Mouse (Mus musculus): ENCODE results near the gene Etv4. TPM values are rescaled to one million over a fixed set of nuclear protein-coding genes. Genes with fewer than 3 reads are reported as not detected.
A peak's percentile ranks its signal among the peaks of the same experiment; 100 is the strongest.

The Etv4 gene
- 10.3 and 10.8 TPM in 2 replicates for polyA plus RNA-seq (2015; fragmentation: Nextera tagmentation; extraction: Ambion mirVana)

DNA sequence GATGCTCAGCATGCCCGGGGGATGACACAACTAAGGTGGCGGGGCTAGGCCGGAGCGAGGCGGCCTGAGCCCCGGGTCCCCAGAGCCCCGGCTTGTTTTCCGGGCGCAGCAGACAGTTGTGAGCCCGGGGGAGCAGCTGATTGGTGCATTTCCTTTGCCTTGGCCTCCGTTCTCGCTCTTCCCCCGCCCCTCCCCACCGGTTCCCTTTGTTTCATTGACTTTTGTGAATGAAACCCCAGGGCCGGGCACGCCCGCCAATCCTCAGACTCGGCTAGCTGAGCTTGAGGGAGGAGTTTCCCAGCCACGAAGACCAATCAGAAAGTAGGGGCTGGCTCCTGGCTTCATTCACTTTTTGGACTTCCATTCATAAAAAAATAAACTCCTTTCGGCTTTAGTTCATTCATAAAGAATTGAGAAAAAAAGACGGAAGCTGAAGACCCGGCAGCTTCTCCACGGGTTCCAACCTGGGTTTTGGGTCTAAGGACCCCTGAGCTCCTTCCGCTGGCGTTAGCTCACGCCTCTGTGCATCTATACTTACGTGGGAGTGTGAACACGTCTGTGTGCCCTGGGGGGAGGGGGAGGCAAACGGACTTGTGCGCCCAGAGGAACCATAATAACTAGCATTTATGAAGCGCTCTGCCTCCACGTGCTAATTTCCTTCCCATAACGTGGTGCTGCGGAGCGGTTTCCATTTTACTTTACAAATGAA lies at the start of gene Etv4:
Etv4 (minus strand) TSS at position 229 of the 709 bp plus-strand sequence.
- H3K4me1 ChIP-seq, result peaks cover 32% of the 10 kb centered on the region
- no peaks in the 10 kb centered on the region for H3K36me3 ChIP-seq
- peak within 1 kb of the TSS; percentile 99 for H3K4me2 ChIP-seq
- peaks cover 59% of the 10 kb centered on the region for H3K27me3 ChIP-seq
- H3K9ac ChIP-seq, result peak within 1 kb of the TSS; percentile 44
- under 1% methylated on average over 34 of the region's 35 CpGs for WGBS
- H3K27ac ChIP-seq, result peak within 1 kb of the TSS; percentile 68
- H3K9me3 ChIP-seq, result no peaks in the 10 kb centered on the region
- H3K4me3 ChIP-seq, result peak within 1 kb of the TSS; percentile 53
- ATAC-seq (ENCODE audit: insufficient number of reproducible peaks, low FRiP score, low TSS enrichment, low read depth), result peak; percentile 85

DNA sequence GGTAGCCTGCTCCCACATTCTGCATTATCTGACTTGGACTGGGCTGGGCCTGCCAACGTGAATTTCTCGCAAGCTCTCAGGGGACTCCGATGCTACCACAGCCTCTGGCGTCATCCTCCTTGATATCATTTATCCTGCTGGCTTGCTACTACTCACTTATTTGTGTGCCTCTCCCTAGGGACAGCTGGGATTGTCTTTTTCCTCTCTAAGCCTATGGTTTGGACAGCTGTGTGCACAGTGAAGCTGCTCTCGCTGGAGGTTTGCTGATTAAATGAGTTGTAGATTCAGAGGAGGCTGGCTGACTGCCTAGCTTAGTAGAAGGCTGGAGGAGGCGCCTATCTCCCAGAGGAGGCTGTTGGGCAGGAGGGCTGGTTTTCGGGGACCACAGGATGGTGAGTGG lies 46.8 kb upstream of the Etv4 start:
- Histone ChIP-seq H3K27ac (peak overlapping the region; percentile 59), H3K4me1 (peaks cover 37% of the 10 kb centered on the region), H3K27me3 (no peaks in the 10 kb centered on the region), H3K9ac (no peak overlapping the region), H3K4me3 (no peak overlapping the region), H3K36me3 (no peaks in the 10 kb centered on the region), H3K4me2 (no peak overlapping the region), H3K9me3 (no peaks in the 10 kb centered on the region)
- 62% methylated on average over 7 of the region's 7 CpGs for WGBS
- no peak for ATAC-seq (ENCODE audit: insufficient number of reproducible peaks, low FRiP score, low TSS enrichment, low read depth)

DNA sequence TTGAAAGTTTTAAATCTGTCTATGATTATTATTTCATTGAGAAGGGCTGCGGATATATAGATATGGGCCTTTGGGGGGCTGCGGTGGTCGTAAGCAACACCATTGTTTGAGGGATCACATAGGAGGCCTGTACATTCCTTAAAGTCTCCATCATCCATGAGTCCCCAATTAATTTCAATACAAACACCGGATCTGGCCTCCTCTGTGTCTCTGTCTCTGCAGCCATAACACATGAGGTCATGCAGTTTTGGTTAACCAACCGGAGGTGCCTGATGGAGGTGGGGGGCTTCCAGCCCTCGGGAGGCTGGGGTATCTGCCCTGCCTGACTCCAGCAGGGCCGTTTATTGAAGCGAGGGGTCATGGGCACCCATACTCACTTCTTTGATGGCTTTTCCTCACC lies 45.4 kb upstream of the Etv4 start:
- Histone ChIP-seq H3K4me1 (peaks cover 31% of the 10 kb centered on the region), H3K27me3 (no peaks in the 10 kb centered on the region), H3K27ac (peak overlapping the region; percentile 86), H3K9me3 (no peaks in the 10 kb centered on the region), H3K36me3 (no peaks in the 10 kb centered on the region), H3K4me2 (peak overlapping the region; percentile 8; the same call in 1 of the 2 replicates), H3K9ac (no peak overlapping the region), H3K4me3 (no peak overlapping the region)
- WGBS, result 36% methylated on average over 8 of the region's 8 CpGs
- ATAC-seq (ENCODE audit: insufficient number of reproducible peaks, low FRiP score, low TSS enrichment, low read depth), result 0 out of 2 replicates have a peak, but pooled peaks have one; percentile 5

GRCm38 (mm10) chr11:101830112-101830511 lies 44.9 kb upstream of the Etv4 start:
- H3K36me3 ChIP-seq, result no peaks in the 10 kb centered on the region
- no peaks in the 10 kb centered on the region for H3K9me3 ChIP-seq
- H3K27ac ChIP-seq, result peak overlapping the region; percentile 86
- H3K4me2 ChIP-seq, result peak overlapping the region; percentile 8; the same call in 1 of the 2 replicates
- WGBS, result 4% methylated on average over 10 of the region's 10 CpGs
- H3K4me3 ChIP-seq, result no peak overlapping the region
- peaks cover 31% of the 10 kb centered on the region for H3K4me1 ChIP-seq
- H3K27me3 ChIP-seq, result no peaks in the 10 kb centered on the region
- peak; percentile 80; the same call in 1 of the 2 replicates for ATAC-seq (ENCODE audit: insufficient number of reproducible peaks, low FRiP score, low TSS enrichment, low read depth)
- no peak overlapping the region for H3K9ac ChIP-seq

DNA sequence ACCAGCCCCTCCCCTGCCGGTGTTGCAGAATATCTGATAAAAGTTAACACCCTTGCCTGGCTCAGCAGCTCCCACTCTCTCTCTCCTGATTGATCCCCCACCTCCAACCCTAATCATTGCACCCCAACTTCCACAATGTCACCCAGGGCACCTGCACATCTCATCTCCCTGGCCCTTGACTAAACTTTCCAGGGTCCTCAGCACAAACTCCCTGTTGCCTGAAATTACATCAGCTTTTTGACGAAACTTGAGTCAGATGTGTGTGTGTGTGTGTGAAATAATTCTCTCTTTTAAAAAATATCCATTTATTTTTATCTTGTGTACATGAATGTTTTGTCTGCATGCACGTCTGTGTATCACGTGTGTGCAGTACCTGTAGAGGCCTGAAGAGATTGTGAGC lies 43.5 kb upstream of the Etv4 start:
- H3K27ac ChIP-seq, result no peak overlapping the region
- 83% methylated on average over 4 of the region's 4 CpGs for WGBS
- H3K9me3 ChIP-seq, result no peaks in the 10 kb centered on the region
- no peak overlapping the region for H3K4me3 ChIP-seq
- peaks cover 27% of the 10 kb centered on the region for H3K4me1 ChIP-seq
- no peak overlapping the region for H3K9ac ChIP-seq
- ATAC-seq (ENCODE audit: insufficient number of reproducible peaks, low FRiP score, low TSS enrichment, low read depth), result no peak
- no peak overlapping the region for H3K4me2 ChIP-seq
- no peaks in the 10 kb centered on the region for H3K27me3 ChIP-seq
- H3K36me3 ChIP-seq, result no peaks in the 10 kb centered on the region

- H3K27ac ChIP-seq, result no peak overlapping the region
- no peak overlapping the region for H3K4me3 ChIP-seq
- no peak for ATAC-seq (ENCODE audit: insufficient number of reproducible peaks, low FRiP score, low TSS enrichment, low read depth)
- H3K9ac ChIP-seq, result no peak overlapping the region
- H3K9me3 ChIP-seq, result no peaks in the 10 kb centered on the region
- no peaks in the 10 kb centered on the region for H3K27me3 ChIP-seq
- H3K36me3 ChIP-seq, result no peaks in the 10 kb centered on the region
- WGBS, result 39% methylated on average over 3 of the region's 3 CpGs
- H3K4me2 ChIP-seq, result no peak overlapping the region
- H3K4me1 ChIP-seq, result peaks cover 13% of the 10 kb centered on the region
Measured at GRCm38 (mm10) chr11:101823210-101823609, 38.0 kb upstream of the Etv4 start.

DNA sequence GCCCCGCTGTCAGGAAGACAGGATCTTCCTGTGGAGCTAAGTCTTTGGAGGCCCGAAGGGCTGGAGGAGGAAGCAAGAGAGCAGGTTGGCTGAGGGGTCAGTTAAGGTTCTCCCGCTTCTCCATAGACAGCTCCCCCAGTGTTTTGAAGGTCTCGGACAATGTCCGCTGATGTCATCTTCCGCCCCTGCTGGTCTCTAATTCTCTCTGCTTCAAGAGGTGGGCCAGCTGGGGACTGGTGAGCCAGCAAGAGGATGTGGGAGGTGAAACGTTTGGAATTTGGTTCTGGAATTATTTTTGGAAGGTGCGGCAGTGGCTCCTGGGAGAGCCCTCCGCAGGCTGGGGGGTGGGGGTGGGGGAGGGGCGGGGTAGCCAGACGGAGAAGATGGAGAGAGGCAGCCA lies 35.7 kb upstream of the Etv4 start:
- WGBS, result 37% methylated on average over 11 of the region's 11 CpGs
- Histone ChIP-seq H3K9me3 (no peaks in the 10 kb centered on the region), H3K4me3 (no peak overlapping the region), H3K27ac (no peak overlapping the region), H3K27me3 (no peaks in the 10 kb centered on the region), H3K4me1 (peaks cover 15% of the 10 kb centered on the region), H3K9ac (no peak overlapping the region), H3K36me3 (no peaks in the 10 kb centered on the region), H3K4me2 (no peak overlapping the region)
- no peak; the same call in 1 of the 2 replicates for ATAC-seq (ENCODE audit: insufficient number of reproducible peaks, low FRiP score, low TSS enrichment, low read depth)

DNA sequence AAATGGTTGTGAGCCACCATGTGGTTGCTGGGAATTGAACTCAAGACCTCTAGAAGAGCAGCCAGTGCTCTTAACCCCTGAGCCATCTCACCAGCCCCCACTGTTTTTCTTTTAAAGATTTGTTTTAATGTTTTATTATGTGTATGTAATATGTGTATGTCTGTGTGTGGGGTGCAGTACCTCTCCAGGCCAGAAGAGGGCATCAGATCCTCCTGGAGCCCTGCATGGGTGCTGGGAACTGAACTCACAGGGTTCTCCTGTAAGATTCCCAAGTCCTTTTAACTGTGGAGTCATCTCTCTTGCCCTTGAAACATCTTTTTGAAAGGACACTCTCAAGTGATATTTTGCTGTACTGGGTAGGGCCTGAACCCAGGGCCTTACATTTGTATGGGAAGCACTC lies 34.7 kb upstream of the Etv4 start:
- peaks cover 25% of the 10 kb centered on the region for H3K4me1 ChIP-seq

DNA sequence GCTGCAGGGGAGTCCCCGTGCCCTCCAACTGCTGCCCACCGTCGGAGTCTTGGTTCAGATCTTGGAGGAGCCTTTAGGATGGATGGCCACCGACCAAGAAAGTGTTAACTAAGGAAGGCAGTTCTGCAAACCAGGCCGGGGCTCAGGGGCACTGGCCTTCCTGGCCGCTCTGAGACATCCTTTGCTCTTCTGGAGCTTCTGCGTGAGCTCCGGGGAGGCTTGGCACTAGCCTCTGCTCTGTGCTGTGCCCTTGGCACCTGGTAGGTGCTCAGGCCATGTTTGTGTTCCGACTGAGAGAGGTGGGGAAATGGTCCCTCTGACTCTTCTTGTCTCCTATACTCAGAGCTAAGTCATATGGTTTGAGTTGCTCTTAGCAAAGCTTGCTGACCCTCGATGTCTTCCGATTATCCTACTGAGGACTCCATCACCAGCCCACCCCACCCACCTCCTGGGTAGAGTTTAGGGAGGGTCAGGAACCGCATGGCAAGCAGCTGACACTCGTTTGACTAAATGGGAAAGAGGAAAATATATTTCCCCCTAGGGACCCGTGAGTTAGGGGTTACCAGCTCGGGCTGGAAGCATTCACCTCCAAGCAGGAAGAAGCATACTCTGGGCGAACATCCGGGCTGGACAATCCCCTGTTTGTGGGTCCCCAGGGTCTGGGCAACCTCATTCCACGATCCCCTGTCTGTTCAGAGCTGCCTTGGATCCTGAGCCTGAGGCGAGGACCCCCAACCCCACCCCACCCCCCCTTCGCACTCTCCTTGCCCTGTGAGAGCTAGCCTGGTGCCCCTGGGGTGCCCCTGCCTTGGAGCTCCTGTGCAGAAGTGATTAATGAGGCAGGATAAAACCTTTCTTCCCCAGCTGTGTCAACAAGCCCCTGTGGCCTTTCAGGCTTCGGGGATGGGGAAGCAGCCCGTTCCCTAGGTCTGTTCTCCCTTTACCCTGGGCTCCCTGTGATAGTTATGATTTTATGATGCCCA lies 30.2 kb upstream of the Etv4 start:
- Histone ChIP-seq H3K27ac (peak overlapping the region; percentile 43; the same call in 1 of the 2 replicates), H3K4me3 (no peak overlapping the region), H3K9ac (no peak overlapping the region), H3K9me3 (no peaks in the 10 kb centered on the region), H3K27me3 (peaks cover 6% of the 10 kb centered on the region; the same call in 1 of the 2 replicates), H3K36me3 (no peaks in the 10 kb centered on the region), H3K4me1 (peaks cover 26% of the 10 kb centered on the region), H3K4me2 (peak overlapping the region; percentile 44)
- WGBS, result 17% methylated on average over 22 of the region's 22 CpGs
- no peak for ATAC-seq (ENCODE audit: insufficient number of reproducible peaks, low FRiP score, low TSS enrichment, low read depth)

More for the DNA sequence above, 34.7 kb upstream of the Etv4 start:
- ATAC-seq (ENCODE audit: insufficient number of reproducible peaks, low FRiP score, low TSS enrichment, low read depth), result no peak
- no peak overlapping the region for H3K4me3 ChIP-seq
- H3K4me2 ChIP-seq, result no peak overlapping the region
- no peaks in the 10 kb centered on the region for H3K27me3 ChIP-seq
- no peak overlapping the region for H3K27ac ChIP-seq
- no peak overlapping the region for H3K9ac ChIP-seq
- H3K36me3 ChIP-seq, result no peaks in the 10 kb centered on the region
- H3K9me3 ChIP-seq, result no peaks in the 10 kb centered on the region

GRCm38 (mm10) chr11:101814375-101815102 lies 29.4 kb upstream of the Etv4 start:
- peak; percentile 80 for ATAC-seq (ENCODE audit: insufficient number of reproducible peaks, low FRiP score, low TSS enrichment, low read depth)
- Histone ChIP-seq H3K27me3 (peaks cover 8% of the 10 kb centered on the region; the same call in 1 of the 2 replicates), H3K36me3 (no peaks in the 10 kb centered on the region), H3K4me3 (peak overlapping the region; percentile 20; the same call in 1 of the 2 replicates), H3K4me2 (peak overlapping the region; percentile 44), H3K27ac (peak overlapping the region; percentile 43; the same call in 1 of the 2 replicates), H3K9ac (no peak overlapping the region), H3K4me1 (peaks cover 26% of the 10 kb centered on the region), H3K9me3 (no peaks in the 10 kb centered on the region)
- 14% methylated on average over 23 of the region's 23 CpGs for WGBS

DNA sequence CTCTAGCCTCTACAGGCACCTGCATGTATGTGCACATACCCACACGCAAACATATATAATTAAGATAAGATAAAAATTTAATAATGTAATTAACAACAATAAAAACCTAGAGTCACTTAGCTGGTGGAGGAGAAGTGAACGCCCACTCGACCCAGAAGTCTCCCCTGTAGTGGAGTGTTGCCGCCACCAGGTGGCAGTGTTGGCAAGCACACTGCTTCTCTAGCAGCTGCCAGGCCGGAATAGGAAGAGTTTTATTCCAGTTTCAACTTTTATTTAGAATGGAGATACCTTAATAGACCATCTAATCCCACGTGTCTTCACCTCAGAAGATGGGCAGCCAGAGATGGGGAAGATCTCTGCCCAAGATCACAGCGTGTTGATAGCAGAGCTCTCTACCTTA lies 28.1 kb upstream of the Etv4 start:
- no peak for ATAC-seq (ENCODE audit: insufficient number of reproducible peaks, low FRiP score, low TSS enrichment, low read depth)
- Histone ChIP-seq H3K27me3 (peaks cover 8% of the 10 kb centered on the region; the same call in 1 of the 2 replicates), H3K9me3 (no peaks in the 10 kb centered on the region), H3K9ac (no peak overlapping the region), H3K4me1 (peaks cover 30% of the 10 kb centered on the region), H3K4me2 (no peak overlapping the region), H3K4me3 (no peak overlapping the region), H3K36me3 (no peaks in the 10 kb centered on the region), H3K27ac (no peak overlapping the region)
- 1% methylated on average over 7 of the region's 7 CpGs for WGBS
